Mouse (Mus musculus): ENCODE data around the gene Gstt4.
A peak's percentile ranks its signal among the peaks of the same experiment; 100 is the strongest.
"Not testable (repeated sequence)": the region's sequence is repeated elsewhere in the genome, so short reads cannot be mapped to it uniquely, and the experiment has no call there.

Gene Gstt4

GRCm38 (mm10) chr10:75822443-75822842 is at the start of gene Gstt4:
Gene Gstt4, minus strand, starts transcription at chr10:75822543.
- no peak for DNase-seq (ENCODE audit: inconsistent age in 2 of 2, low spot score in 1 of 2)

DNA sequence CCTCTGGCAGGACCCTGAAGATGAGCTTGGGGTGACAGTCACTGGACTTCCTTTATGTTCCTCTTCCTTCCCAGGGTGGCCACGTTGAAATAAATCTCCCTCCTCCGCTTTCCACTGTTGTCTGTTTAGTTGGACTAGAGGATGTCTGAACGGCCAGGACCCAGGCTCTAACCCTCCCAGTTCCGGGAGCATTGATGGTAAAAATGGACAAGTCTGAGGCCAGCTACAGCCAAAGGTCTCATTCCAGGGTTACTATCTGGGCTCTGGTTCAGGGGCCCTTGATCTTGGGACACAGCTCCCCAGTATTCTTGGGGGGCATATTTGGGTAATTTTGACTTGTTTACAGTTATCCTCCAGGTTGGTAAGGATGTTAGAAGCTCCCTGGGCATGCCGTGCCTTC is 39.2 kb upstream of the Gstt4 start:
- DNase-seq (ENCODE audit: inconsistent age in 2 of 2, low spot score in 1 of 2): no peak

DNA sequence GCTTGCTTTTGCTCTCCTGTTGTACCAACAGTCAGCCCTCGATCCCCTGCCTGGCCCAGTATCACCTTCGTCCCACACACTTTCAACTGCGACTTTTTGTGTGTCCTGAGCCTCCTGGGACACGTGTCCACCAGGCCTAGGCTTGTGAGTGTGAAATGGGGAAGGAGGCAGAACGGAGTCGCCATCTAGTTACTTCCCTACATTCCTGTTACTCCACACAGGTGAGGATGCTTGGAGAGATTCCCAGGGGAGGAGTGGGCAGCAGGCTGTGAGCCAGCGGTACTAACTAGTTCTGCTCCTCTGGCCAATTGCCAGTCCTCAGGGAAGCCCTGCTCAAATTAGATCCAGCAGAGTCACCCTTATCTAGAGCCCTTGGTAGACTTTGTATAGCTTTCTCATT is 38.4 kb upstream of the Gstt4 start:
- DNase-seq (ENCODE audit: inconsistent age in 2 of 2, low spot score in 1 of 2): peak; percentile 42 to 50

DNA sequence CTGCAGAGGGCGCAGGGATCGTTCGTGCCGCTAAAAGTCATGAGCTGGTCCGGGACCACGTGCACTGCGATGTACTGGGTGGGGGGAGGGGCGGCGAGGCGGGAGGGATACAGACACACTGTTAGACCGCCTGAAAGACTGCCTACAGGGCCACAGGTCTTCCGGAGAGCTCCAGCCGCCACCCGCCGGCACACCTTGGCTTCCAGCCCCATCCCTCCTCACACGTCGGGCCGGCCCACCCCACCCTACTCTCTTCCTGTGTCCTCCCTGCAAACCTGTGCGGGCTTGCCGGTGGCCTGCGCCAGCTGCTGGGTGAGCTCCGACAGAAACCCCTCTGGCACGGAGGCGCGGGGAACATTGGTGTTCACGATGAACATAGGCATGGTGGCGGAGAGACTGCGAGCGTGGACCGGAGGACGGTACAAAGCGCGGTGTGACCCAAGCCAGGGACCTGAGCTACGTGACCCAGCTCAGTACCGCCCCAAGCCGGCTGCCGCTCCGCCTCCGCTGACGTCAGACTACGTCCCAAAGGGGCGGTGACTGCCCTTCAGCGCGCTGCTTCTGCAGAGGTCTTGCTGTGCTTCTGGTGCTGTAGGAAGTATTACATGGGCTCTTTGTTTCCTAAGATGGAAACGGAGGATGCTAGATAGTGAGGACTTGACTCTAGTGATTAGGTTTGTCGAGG is 37.6 kb upstream of the Gstt4 start, which contains the start of gene Mif:
Gene Mif (minus strand): TSS at position 455 of the 685 bp plus-strand sequence.
- DNase-seq (ENCODE audit: inconsistent age in 2 of 2, low spot score in 1 of 2): peak; percentile 91 to 96

DNA sequence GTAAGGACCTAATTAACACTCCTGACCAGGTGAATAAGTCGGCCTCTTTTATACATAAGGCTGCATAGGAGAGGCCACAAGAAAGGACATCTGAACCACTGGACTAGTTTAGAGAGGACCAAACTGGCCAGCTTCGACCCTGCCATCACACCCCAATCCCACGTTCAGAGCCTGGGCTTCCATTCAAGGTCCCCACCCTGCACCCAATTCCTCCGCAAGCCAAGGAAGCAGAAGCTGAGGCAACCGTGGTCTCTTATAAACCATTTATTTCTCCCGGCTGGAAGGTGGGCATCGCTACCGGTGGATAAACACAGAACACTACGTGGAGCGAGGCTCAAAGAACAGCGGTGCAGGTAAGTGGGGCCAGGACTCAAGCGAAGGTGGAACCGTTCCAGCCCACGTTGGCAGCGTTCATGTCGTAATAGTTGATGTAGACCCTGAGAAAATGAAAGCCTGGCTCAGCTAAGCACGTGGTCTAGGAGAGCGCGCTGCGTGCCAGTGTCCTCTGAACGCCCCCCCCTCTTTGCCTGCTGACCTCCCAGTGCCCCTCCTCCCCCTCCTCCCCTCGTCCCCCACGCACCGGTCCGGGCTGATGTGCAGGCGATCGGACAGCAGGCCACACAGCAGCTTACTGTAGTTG is 36.9 kb upstream of the Gstt4 start:
- DNase-seq (ENCODE audit: inconsistent age in 2 of 2, low spot score in 1 of 2): peak; percentile 52 to 80

DNA sequence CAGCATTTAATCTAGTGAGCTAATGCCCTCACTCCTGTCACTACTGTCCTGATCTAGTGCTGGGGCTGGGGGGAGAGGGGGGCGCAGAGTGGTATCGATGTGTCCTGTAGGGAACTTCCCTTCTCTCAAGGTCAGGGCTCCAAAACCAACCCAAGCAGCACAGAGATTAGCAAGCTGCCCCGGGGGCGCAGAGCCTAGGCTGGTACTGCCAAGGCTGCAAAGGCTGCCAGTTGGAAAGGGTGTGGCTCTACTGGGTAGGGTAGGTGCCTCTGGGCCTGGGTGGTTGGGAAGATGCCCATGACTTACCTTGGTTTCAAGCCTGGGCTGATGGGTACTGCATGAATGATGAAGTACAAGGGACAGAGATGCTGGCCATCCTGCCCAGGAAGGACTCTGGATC is 35.3 kb upstream of the Gstt4 start:
- DNase-seq (ENCODE audit: inconsistent age in 2 of 2, low spot score in 1 of 2): peak in 1 of 2 experiments; percentile 33

GRCm38 (mm10) chr10:75856976-75857375 is 34.6 kb upstream of the Gstt4 start:
- peak in 1 of 2 experiments; percentile 19 for DNase-seq (ENCODE audit: inconsistent age in 2 of 2, low spot score in 1 of 2)

GRCm38 (mm10) chr10:75856155-75856907 is 34.0 kb upstream of the Gstt4 start:
- peak in 1 of 2 experiments; percentile 19 for DNase-seq (ENCODE audit: inconsistent age in 2 of 2, low spot score in 1 of 2)

- DNase-seq (ENCODE audit: inconsistent age in 2 of 2, low spot score in 1 of 2): no peak
Measured at GRCm38 (mm10) chr10:75855416-75855981, 33.2 kb upstream of the Gstt4 start.

DNA sequence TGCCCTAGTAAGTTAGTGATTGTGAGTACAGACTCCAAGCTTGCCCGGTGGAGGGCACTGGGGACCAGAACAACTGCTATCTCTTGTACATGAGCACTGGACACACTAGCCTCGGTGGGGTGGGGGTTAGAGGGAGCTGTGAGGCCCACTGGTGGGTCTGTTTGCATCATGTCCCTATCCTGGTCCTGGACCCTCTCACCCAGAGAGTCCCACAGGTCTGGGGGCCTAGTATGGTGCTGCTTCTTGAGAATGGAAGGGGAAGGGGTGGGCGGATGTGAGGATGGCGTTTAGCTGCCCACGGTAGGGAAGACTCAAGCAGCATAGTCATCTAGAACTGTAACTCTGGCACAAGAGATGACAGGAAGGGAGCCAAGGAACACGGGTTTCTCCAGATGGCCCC is 32.4 kb upstream of the Gstt4 start:
- DNase-seq (ENCODE audit: inconsistent age in 2 of 2, low spot score in 1 of 2): peak in 1 of 2 experiments; percentile 16

- DNase-seq (ENCODE audit: inconsistent age in 2 of 2, low spot score in 1 of 2): no peak
Measured at GRCm38 (mm10) chr10:75854096-75854495, 31.8 kb upstream of the Gstt4 start.

GRCm38 (mm10) chr10:75853452-75853851 is 31.1 kb upstream of the Gstt4 start:
- peak; percentile 84 to 95 for DNase-seq (ENCODE audit: inconsistent age in 2 of 2, low spot score in 1 of 2)

- no peak for DNase-seq (ENCODE audit: inconsistent age in 2 of 2, low spot score in 1 of 2)
Measured at GRCm38 (mm10) chr10:75852539-75853125, 30.3 kb upstream of the Gstt4 start.

GRCm38 (mm10) chr10:75851681-75852080 is 29.3 kb upstream of the Gstt4 start:
- DNase-seq (ENCODE audit: inconsistent age in 2 of 2, low spot score in 1 of 2): no peak

GRCm38 (mm10) chr10:75851076-75851475 is 28.7 kb upstream of the Gstt4 start:
- no peak for DNase-seq (ENCODE audit: inconsistent age in 2 of 2, low spot score in 1 of 2)

DNA sequence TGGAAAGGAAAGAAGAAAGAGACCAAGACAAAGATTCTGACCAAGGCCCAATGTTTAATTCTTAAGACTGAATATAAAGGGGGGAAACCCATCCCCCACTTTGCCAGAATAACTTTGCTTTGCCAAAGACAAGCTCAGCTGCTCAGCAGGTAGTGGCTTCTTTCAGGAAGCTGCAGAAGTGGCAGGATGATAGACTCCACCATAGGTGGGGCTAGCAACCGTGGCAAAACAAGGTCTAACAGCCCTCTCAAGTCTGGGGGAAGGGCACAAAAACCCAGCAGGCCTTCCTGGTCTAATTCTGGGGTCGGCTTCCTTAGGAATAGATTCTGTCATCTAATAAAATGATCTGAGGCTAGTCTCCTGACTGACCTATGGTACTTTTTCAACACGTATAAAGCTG is 26.0 kb upstream of the Gstt4 start:
- DNase-seq (ENCODE audit: inconsistent age in 2 of 2, low spot score in 1 of 2): no peak

DNA sequence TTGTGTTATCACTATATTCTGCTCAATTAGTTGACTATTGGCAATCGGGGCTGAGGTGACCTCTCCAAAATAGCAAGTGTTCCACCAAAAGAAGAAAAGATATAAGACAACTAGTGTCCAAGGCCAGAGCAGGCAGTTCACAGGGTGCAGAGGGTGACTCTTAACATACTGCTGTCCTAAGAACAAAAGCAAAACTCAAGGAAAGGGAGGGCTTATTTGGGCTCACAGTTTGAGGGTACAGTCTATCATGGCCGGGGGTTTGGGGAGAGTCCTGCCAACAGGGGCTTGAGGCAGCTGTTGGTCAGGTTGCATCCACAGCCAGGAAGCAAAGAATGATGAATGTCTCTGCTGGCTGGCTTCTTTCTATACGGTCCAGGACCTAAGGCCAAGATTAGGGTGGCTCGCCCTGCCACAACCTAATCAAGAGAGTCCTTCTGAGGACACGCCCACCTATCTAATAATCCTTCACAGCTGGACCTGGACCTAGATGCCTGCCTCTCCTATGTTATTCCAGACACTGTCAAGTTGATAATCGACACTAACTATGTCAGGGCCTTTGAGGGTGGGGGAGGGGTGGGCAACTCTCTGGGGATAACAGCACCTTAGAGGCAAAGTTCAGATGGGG is 23.1 kb upstream of the Gstt4 start:
- DNase-seq (ENCODE audit: inconsistent age in 2 of 2, low spot score in 1 of 2): no peak

DNA sequence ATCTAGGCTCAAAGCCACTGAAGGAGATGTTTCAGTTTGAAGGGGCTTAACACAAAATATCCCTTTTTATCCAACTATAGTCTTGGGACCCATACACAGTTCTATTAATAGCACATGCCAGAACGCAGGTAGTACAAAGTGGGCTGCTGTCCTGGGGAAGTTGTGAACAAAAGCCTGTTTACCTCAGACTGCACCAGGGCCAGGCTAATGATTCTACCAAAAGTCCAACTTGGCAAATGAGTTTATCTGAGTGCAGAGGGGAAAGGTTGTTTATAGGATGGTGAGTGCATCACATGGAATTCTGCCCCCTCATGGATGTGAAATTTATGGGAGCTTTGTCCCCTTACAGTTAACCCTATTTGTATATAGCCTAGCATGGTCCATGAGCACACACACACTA is 22.5 kb upstream of the Gstt4 start:
- DNase-seq (ENCODE audit: inconsistent age in 2 of 2, low spot score in 1 of 2): no peak

DNA sequence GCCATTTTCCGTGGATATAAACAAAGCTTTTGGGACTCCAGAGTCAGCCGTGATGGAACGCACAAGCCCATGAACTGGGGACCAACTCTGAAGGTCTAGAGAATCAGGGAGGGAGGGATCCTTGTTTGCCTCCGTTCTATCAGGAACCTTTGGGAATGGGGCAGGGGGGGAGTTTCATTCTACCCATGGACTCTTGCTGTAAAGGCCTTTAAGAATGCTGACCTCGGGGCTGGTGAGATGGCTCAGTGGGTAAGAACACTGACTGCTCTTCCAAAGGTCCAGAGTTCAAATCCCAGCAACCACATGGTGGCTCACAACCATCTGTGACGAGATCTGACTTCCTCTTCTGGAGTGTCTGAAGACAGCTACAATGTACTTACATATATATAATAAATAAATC is 21.6 kb upstream of the Gstt4 start:
- not testable (repeated sequence) for DNase-seq (ENCODE audit: inconsistent age in 2 of 2, low spot score in 1 of 2)

DNA sequence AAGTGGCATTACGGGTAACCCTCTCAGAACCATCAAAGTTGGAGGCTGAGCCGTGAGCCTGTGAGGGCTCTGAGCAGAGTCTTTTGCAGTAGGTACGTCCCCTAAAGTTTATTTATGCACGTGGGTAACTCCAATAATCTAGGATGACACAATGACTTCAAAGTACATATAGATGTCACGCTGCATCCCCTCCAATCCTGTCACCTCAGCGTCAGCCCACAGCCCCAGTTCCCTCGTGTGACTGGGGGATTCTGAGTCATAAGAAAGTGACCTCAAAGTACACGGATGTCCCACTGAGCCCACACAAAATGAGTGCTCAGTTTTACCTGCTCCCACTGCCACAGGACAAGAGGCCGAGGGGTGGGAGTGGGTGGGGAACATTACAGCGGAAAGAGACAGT is 16.7 kb upstream of the Gstt4 start:
- no peak for DNase-seq (ENCODE audit: inconsistent age in 2 of 2, low spot score in 1 of 2)

Data from adrenal gland, adult (tissue).